Mouse (Mus musculus): ENCODE measurements around the gene Dus1l.

- TF ChIP-seq POLR2A (IDR thresholded peaks at IDR 0.05; ENCODE audit: low read depth, low read length) (no peak), RCOR1 (conservative IDR thresholded peaks at IDR 0.05; ENCODE audit: low read depth, low read length) (no peak), EP300 (IDR thresholded peaks at IDR 0.05; ENCODE audit: low read length) (no peak), CTCF (conservative IDR thresholded peaks at IDR 0.05 in 1 of 2, IDR thresholded peaks at IDR 0.05 in 1 of 2; ENCODE audit: low read depth in 2 of 2, low read length in 2 of 2) (no peak), RAD21 (IDR thresholded peaks at IDR 0.05; ENCODE audit: low read depth, low read length) (no peak), TCF12 (IDR thresholded peaks at IDR 0.05; ENCODE audit: low read depth, low read length) (no peak), ZMIZ1 (IDR thresholded peaks at IDR 0.05; ENCODE audit: low read depth, low read length) (no peak), POLR2AphosphoS2 (IDR thresholded peaks at IDR 0.05; ENCODE audit: low read depth, low read length) (no peak), ZC3H11A (IDR thresholded peaks at IDR 0.05; ENCODE audit: low read depth, low read length) (no peak), MAZ (IDR thresholded peaks at IDR 0.05; ENCODE audit: low read depth, low read length) (no peak), MAFK (IDR thresholded peaks at IDR 0.05; ENCODE audit: insufficient replicate concordance, low read length) (no peak; the same call in 1 of the 2 replicates), MEF2A (IDR thresholded peaks at IDR 0.05; ENCODE audit: borderline replicate concordance, low read depth, low read length) (no peak), SMC3 (IDR thresholded peaks at IDR 0.05; ENCODE audit: low read depth, low read length) (no peak), KAT2A (IDR thresholded peaks at IDR 0.05; ENCODE audit: insufficient replicate concordance, low read length) (no peak)
Observed at GRCm38 (mm10) chr11:120822831-120823550, 26.8 kb upstream of the Dus1l start.
